Mouse (Mus musculus): ENCODE measurements around the gene Slc12a1. TPM values are rescaled to one million over a fixed set of nuclear protein-coding genes. Genes with fewer than 3 reads are reported as not detected.

The Slc12a1 gene
- total and polyA plus RNA-seq, 3 experiments = under 0.01 TPM; not detected in 2

DNA sequence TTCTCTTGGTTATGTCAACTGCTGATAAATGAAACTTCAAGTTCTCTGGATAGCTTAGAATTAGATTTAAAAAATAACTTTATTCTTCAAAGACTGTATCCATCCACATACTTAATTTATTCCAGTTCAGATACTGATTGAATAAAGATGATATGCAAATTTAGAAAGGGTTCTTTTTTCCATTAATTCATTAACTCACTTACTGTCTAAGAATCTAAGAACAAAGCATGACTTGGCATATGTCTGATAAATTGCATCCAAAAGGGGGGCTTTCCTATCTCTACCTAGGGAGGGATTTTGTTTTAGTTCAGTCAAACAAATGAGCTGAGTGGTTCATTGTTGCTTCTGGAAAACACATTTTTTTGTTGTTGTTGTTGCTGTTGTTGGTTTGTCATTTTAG is 10.0 kb upstream of the Slc12a1 start:
- DNase-seq (ENCODE audit: low spot score) (no peak), ATAC-seq (ENCODE audit: extremely low read depth, insufficient number of reproducible peaks, low FRiP score, poor library complexity, severe bottlenecking) (no peak)
- no peaks in the 10 kb centered on the region for H3K9me3 ChIP-seq (replicated peaks)
- TF ChIP-seq GATA1 (IDR thresholded peaks at IDR 0.05; ENCODE audit: borderline replicate concordance, low read length) (no peak), TAL1 (conservative IDR thresholded peaks at IDR 0.05; ENCODE audit: low read depth, low read length) (no peak), CTCF (IDR thresholded peaks at IDR 0.05; ENCODE audit: low read depth, low read length) (no peak), POLR2AphosphoS5 (IDR thresholded peaks at IDR 0.05; ENCODE audit: insufficient replicate concordance, low read depth, low read length) (no peak), GATA2 (IDR thresholded peaks at IDR 0.05; ENCODE audit: borderline replicate concordance, low read depth, low read length) (no peak)
- H3K4me1 ChIP-seq (ENCODE audit: insufficient read depth, low read depth, low read length) = no peaks in the 10 kb centered on the region
- H3K36me3 ChIP-seq (replicated peaks) = no peaks in the 10 kb centered on the region
- no peak overlapping the region for H3K4me3 ChIP-seq (ENCODE audit: low read depth, low read length)
- H3K27me3 ChIP-seq (ENCODE audit: insufficient read depth, low read length) = peaks cover 4% of the 10 kb centered on the region; the same call in 1 of the 2 replicates

DNA sequence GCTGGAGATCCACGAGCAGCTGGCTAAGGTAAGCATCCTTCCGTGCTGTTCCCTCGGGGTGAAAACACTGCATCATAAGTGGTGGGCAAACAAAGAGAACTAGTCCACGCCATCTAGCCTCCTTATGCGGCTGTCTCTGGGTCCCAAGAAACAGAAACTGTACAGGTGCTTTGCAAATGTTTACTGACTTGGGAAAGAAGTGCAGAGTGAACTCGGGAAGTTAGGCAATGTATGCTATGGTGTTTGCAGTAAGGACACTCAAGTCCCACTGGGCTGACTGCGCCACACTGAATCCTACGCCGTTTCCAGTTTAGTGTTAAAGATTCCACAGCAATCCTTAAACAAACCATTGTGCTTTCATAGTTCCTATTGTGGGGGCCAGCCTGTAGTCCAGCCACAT is 2.0 kb downstream of the Slc12a1 start:
- Histone ChIP-seq H3K27me3 (ENCODE audit: insufficient read depth, low read length) (no peaks in the 10 kb centered on the region), H3K4me1 (ENCODE audit: insufficient read depth, low read depth, low read length) (no peaks in the 10 kb centered on the region), H3K4me3 (ENCODE audit: low read depth, low read length) (no peak overlapping the region), H3K9me3 (replicated peaks) (no peaks in the 10 kb centered on the region), H3K36me3 (replicated peaks) (no peaks in the 10 kb centered on the region)
- ATAC-seq (ENCODE audit: extremely low read depth, insufficient number of reproducible peaks, low FRiP score, poor library complexity, severe bottlenecking) (no peak), DNase-seq (ENCODE audit: low spot score) (no peak)
- no peak for TF ChIP-seq POLR2AphosphoS5 (IDR thresholded peaks at IDR 0.05; ENCODE audit: insufficient replicate concordance, low read depth, low read length)
- TF ChIP-seq TAL1 (conservative IDR thresholded peaks at IDR 0.05; ENCODE audit: low read depth, low read length) = no peak
- no peak for TF ChIP-seq CTCF (IDR thresholded peaks at IDR 0.05; ENCODE audit: low read depth, low read length)
- no peak for TF ChIP-seq GATA1 (IDR thresholded peaks at IDR 0.05; ENCODE audit: borderline replicate concordance, low read length)
- no peak for TF ChIP-seq GATA2 (IDR thresholded peaks at IDR 0.05; ENCODE audit: borderline replicate concordance, low read depth, low read length)

DNA sequence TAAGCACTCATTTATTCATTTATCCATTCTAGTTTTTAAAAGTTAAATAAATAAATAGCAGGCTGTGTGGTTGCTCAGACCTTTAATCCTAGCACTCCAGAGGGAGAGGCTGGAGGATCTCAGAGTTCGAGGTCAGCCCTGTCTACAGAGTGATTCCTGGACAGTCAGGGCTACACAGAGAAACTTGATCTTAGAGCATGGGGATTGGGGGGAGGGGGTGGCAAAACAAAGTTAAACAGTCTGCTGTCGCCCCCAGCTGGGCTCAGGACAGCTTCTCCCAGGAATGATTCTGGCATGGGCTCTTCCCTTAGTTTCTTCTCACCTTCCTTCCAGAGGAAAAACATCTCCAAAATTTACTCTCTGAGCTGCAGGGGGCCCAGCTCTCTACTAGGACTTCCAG is 3.2 kb downstream of the Slc12a1 start:
- ATAC-seq (ENCODE audit: extremely low read depth, insufficient number of reproducible peaks, low FRiP score, poor library complexity, severe bottlenecking) (no peak), DNase-seq (ENCODE audit: low spot score) (no peak)
- Histone ChIP-seq H3K4me1 (ENCODE audit: insufficient read depth, low read depth, low read length) (no peaks in the 10 kb centered on the region), H3K9me3 (replicated peaks) (no peaks in the 10 kb centered on the region), H3K27me3 (ENCODE audit: insufficient read depth, low read length) (no peaks in the 10 kb centered on the region), H3K36me3 (replicated peaks) (no peaks in the 10 kb centered on the region), H3K4me3 (ENCODE audit: low read depth, low read length) (no peak overlapping the region)
- TF ChIP-seq CTCF (IDR thresholded peaks at IDR 0.05; ENCODE audit: low read depth, low read length) (no peak), TAL1 (conservative IDR thresholded peaks at IDR 0.05; ENCODE audit: low read depth, low read length) (no peak), GATA2 (IDR thresholded peaks at IDR 0.05; ENCODE audit: borderline replicate concordance, low read depth, low read length) (no peak), POLR2AphosphoS5 (IDR thresholded peaks at IDR 0.05; ENCODE audit: insufficient replicate concordance, low read depth, low read length) (no peak), GATA1 (IDR thresholded peaks at IDR 0.05; ENCODE audit: borderline replicate concordance, low read length) (no peak)

DNA sequence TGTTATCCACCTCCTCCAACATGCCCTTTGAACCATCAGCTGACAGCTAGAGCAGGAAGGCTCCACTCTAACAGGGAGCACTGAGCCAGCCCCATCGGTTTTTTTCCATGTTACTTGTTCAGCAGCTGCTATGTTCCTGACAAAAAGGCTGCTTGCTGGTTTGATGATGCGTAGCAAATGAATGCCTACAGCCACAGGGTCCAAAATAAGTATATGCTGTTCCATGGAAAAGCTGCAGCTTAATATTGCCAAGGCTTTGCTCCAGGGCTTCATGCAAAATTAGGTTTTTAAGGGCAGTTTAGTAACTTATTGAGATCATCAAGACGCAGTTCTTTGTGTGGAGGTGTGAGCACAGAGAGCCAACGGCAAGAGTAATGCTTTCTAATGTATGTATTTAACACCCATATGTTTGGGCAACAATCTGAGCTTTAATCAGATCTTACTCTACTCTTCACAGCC is 9.7 kb downstream of the Slc12a1 start:
- no peak for ATAC-seq (ENCODE audit: extremely low read depth, insufficient number of reproducible peaks, low FRiP score, poor library complexity, severe bottlenecking)

DNA sequence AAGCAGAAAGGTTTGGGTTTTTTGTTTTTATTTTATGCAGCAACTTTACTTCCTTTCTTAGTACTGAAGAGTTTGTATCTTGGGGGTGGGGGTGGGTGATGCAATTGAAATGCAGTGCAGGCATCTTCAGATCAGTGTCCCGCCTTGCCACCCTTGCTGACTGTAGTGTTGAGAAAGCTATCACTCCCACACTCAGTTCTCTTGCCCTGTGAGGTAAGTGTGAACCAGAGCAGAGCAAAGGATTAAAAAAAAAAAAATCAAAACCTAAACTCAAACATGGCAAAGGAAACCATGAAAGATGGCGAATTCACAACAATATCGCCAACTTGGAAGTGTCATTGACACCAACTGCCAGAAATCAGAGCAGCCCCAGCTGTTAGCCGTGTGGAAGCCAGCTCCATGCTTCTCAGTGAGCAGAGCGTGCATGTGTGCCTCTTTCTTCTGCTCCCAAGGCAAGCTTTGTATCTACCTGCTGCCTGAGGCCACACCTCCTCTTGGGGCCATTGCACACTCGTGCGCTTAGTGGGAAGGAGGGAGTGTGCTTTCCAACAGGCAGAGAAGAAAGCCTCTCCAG is 26.0 kb downstream of the Slc12a1 start:
- Histone ChIP-seq H3K4me3 (ENCODE audit: low read depth, low read length) (no peak overlapping the region), H3K4me1 (ENCODE audit: insufficient read depth, low read depth, low read length) (no peaks in the 10 kb centered on the region), H3K27me3 (ENCODE audit: insufficient read depth, low read length) (no peaks in the 10 kb centered on the region), H3K9me3 (replicated peaks) (no peaks in the 10 kb centered on the region), H3K36me3 (replicated peaks) (no peaks in the 10 kb centered on the region)
- no peak for TF ChIP-seq GATA2 (IDR thresholded peaks at IDR 0.05; ENCODE audit: borderline replicate concordance, low read depth, low read length)
- TF ChIP-seq CTCF (IDR thresholded peaks at IDR 0.05; ENCODE audit: low read depth, low read length) = no peak
- no peak for TF ChIP-seq GATA1 (IDR thresholded peaks at IDR 0.05; ENCODE audit: borderline replicate concordance, low read length)
- no peak for DNase-seq (ENCODE audit: low spot score)
- ATAC-seq (ENCODE audit: extremely low read depth, insufficient number of reproducible peaks, low FRiP score, poor library complexity, severe bottlenecking) = no peak

More for the DNA sequence above, 9.7 kb downstream of the Slc12a1 start:
- DNase-seq (ENCODE audit: low spot score) = no peak
- H3K36me3 ChIP-seq (replicated peaks) = no peaks in the 10 kb centered on the region
- no peak overlapping the region for H3K4me3 ChIP-seq (ENCODE audit: low read depth, low read length)
- no peaks in the 10 kb centered on the region for H3K27me3 ChIP-seq (ENCODE audit: insufficient read depth, low read length)
- H3K9me3 ChIP-seq (replicated peaks) = no peaks in the 10 kb centered on the region
- no peaks in the 10 kb centered on the region for H3K4me1 ChIP-seq (ENCODE audit: insufficient read depth, low read depth, low read length)
- TF ChIP-seq GATA1 (IDR thresholded peaks at IDR 0.05; ENCODE audit: borderline replicate concordance, low read length) = no peak
- TF ChIP-seq CTCF (IDR thresholded peaks at IDR 0.05; ENCODE audit: low read depth, low read length) = no peak
- no peak for TF ChIP-seq POLR2AphosphoS5 (IDR thresholded peaks at IDR 0.05; ENCODE audit: insufficient replicate concordance, low read depth, low read length)
- no peak for TF ChIP-seq TAL1 (conservative IDR thresholded peaks at IDR 0.05; ENCODE audit: low read depth, low read length)
- no peak for TF ChIP-seq GATA2 (IDR thresholded peaks at IDR 0.05; ENCODE audit: borderline replicate concordance, low read depth, low read length)

DNA sequence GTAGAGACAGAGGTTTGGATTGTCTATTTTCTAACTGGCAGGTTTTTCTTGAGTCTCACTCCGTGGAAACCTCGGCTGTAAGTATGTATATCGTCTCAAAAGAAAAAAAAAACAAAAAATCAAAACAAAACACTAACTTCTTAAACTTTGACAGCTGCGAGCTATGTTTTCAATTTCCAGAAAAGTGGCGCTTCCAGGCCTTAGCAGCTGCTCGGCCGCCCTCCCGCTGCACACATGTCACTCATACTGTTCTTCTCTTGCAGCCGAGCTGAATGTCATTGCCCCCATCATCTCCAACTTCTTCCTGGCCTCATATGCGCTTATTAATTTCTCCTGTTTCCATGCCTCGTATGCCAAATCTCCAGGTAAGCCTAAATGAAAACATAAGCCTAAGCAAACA is 35.6 kb downstream of the Slc12a1 start:
- Histone ChIP-seq H3K4me3 (ENCODE audit: low read depth, low read length) (no peak overlapping the region), H3K36me3 (replicated peaks) (no peaks in the 10 kb centered on the region), H3K4me1 (ENCODE audit: insufficient read depth, low read depth, low read length) (no peaks in the 10 kb centered on the region; the same call in 1 of the 2 replicates), H3K27me3 (ENCODE audit: insufficient read depth, low read length) (no peaks in the 10 kb centered on the region; the same call in 1 of the 2 replicates), H3K9me3 (replicated peaks) (peaks cover 3% of the 10 kb centered on the region)
- ATAC-seq (ENCODE audit: extremely low read depth, insufficient number of reproducible peaks, low FRiP score, poor library complexity, severe bottlenecking) (no peak), DNase-seq (ENCODE audit: low spot score) (no peak)
- TF ChIP-seq TAL1 (conservative IDR thresholded peaks at IDR 0.05; ENCODE audit: low read depth, low read length) = no peak
- no peak for TF ChIP-seq GATA1 (IDR thresholded peaks at IDR 0.05; ENCODE audit: borderline replicate concordance, low read length)
- no peak for TF ChIP-seq GATA2 (IDR thresholded peaks at IDR 0.05; ENCODE audit: borderline replicate concordance, low read depth, low read length)
- no peak for TF ChIP-seq CTCF (IDR thresholded peaks at IDR 0.05; ENCODE audit: low read depth, low read length)
- TF ChIP-seq POLR2AphosphoS5 (IDR thresholded peaks at IDR 0.05; ENCODE audit: insufficient replicate concordance, low read depth, low read length) = no peak

Data from G1E (cell line).